Mouse (Mus musculus): ENCODE measurements around the gene Mindy4. TPM values are rescaled to one million over a fixed set of nuclear protein-coding genes. Genes with fewer than 3 reads are reported as not detected.

Mindy4 gene
- total and polyA plus RNA-seq, 3 experiments: not detected

DNA sequence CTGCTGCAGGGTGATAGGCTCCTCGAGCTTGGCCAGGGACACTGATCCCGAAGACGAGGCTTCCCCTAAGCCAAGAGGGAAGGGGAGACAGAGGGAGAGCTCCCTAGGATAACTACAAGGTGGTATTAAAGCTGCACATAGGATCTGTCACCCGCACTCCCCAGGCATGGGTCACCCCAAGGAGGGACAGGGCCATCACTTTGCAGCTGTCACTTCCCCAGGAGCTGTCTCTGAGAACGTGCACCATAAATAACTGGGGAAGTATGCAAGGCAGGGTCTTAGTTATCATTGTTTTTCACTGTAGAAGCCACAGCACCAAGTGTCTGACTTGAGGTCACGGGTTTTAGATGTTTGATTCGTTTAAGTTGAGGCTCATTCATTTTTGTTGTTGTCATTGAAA lies 78.5 kb downstream of the Mindy4 start:
- H3K4me2 ChIP-seq (ENCODE audit: insufficient read depth, low read depth, poor library complexity, severe bottlenecking): no peak overlapping the region
- no peak overlapping the region for H3K4me3 ChIP-seq (replicated peaks in 1 of 3; ENCODE audit: low read depth in 2 of 3, low read length in 2 of 3, poor library complexity in 1 of 3)
- peaks cover 36% of the 10 kb centered on the region for H3K27me3 ChIP-seq (replicated peaks)
- no peak overlapping the region for H3K27ac ChIP-seq (ENCODE audit: insufficient read depth, low read depth)
- peaks cover 4% of the 10 kb centered on the region for H3K9me3 ChIP-seq (replicated peaks; ENCODE audit: low read length)
- DNase-seq (ENCODE audit: extremely low read depth): no peak
- dilution Hi-C loops (cut with MboI; ENCODE audit: extremely low pct_ligation_motif_present, extremely low pct_unique_long_range_greater_than_20kb, low sequenced_read_pairs): no loop called here
- peaks cover 0 to 18% of the 10 kb centered on the region in 2 experiments; a peak in 2 of 4 replicates for H3K4me1 ChIP-seq (ENCODE audit: control insufficient read depth in 1 of 2, insufficient read depth in 2 of 2)
- in situ Hi-C loops (cut with MboI; ENCODE audit: low pct_ligation_motif_present, low pct_unique_long_range_greater_than_20kb, low sequenced_read_pairs): no loop called here
- TF ChIP-seq MYC (IDR thresholded peaks at IDR 0.05; ENCODE audit: low read depth, low read length) (no peak), POLR2AphosphoS2 (IDR thresholded peaks at IDR 0.05; ENCODE audit: low read depth, low read length) (no peak), USF1 (IDR thresholded peaks at IDR 0.05; ENCODE audit: low read depth, low read length) (no peak), MAX (IDR thresholded peaks at IDR 0.05; ENCODE audit: low read length) (no peak), TCF12 (IDR thresholded peaks at IDR 0.05; ENCODE audit: low read depth, low read length) (no peak), CHD2 (IDR thresholded peaks at IDR 0.05; ENCODE audit: low read length) (no peak), NELFE (IDR thresholded peaks at IDR 0.05; ENCODE audit: low read depth, low read length) (no peak), ELF1 (IDR thresholded peaks at IDR 0.05; ENCODE audit: low read depth, low read length) (no peak), JUN (IDR thresholded peaks at IDR 0.05; ENCODE audit: insufficient read depth, low read depth, low read length) (no peak), ZKSCAN1 (IDR thresholded peaks at IDR 0.05; ENCODE audit: borderline replicate concordance, low read depth, low read length) (no peak), USF2 (conservative IDR thresholded peaks at IDR 0.05; ENCODE audit: low read depth, low read length) (no peak), MAFK (IDR thresholded peaks at IDR 0.05; ENCODE audit: insufficient replicate concordance, low read length) (no peak), POLR2A (IDR thresholded peaks at IDR 0.05; ENCODE audit: low read depth, low read length) (no peak), RAD21 (IDR thresholded peaks at IDR 0.05; ENCODE audit: low read depth, low read length) (no peak), SMC3 (IDR thresholded peaks at IDR 0.05; ENCODE audit: low read depth, low read length) (no peak), PAX5 (IDR thresholded peaks at IDR 0.05; ENCODE audit: low read length) (no peak), ZNF384 (IDR thresholded peaks at IDR 0.05; ENCODE audit: low read depth, low read length) (no peak)
- no peak overlapping the region for H3K9ac ChIP-seq (ENCODE audit: insufficient read depth, low read depth)
- H3K36me3 ChIP-seq (replicated peaks in 1 of 2; ENCODE audit: control insufficient read depth in 1 of 2, insufficient read depth in 1 of 2, low read length in 1 of 2): no peaks in the 10 kb centered on the region
- no peaks in the 10 kb centered on the region for H3K79me2 ChIP-seq (replicated peaks; ENCODE audit: control insufficient read depth, extremely low read depth, insufficient read depth, poor library complexity, severe bottlenecking)

- H3K27me3 ChIP-seq (replicated peaks): peaks cover 38% of the 10 kb centered on the region
- dilution Hi-C loops (cut with MboI; ENCODE audit: extremely low pct_ligation_motif_present, extremely low pct_unique_long_range_greater_than_20kb, low sequenced_read_pairs): no loop called here
- no peak overlapping the region for H3K4me2 ChIP-seq (ENCODE audit: insufficient read depth, low read depth, poor library complexity, severe bottlenecking)
- no peak for DNase-seq (ENCODE audit: extremely low read depth)
- no peak for TF ChIP-seq SMC3 (IDR thresholded peaks at IDR 0.05; ENCODE audit: low read depth, low read length)
- no peak for TF ChIP-seq TCF12 (IDR thresholded peaks at IDR 0.05; ENCODE audit: low read depth, low read length)
- no peak for TF ChIP-seq GABPA (IDR thresholded peaks at IDR 0.05; ENCODE audit: insufficient replicate concordance, low read depth, low read length)
- TF ChIP-seq USF2 (conservative IDR thresholded peaks at IDR 0.05; ENCODE audit: low read depth, low read length): no peak
- no peak for TF ChIP-seq HCFC1 (IDR thresholded peaks at IDR 0.05; ENCODE audit: low read depth, low read length)
- no peak for TF ChIP-seq JUN (IDR thresholded peaks at IDR 0.05; ENCODE audit: insufficient read depth, low read depth, low read length)
- TF ChIP-seq POLR2AphosphoS2 (IDR thresholded peaks at IDR 0.05; ENCODE audit: low read depth, low read length): no peak
- no peak for TF ChIP-seq KAT2A (IDR thresholded peaks at IDR 0.05; ENCODE audit: insufficient replicate concordance, low read length)
- peaks cover 4% of the 10 kb centered on the region for H3K9me3 ChIP-seq (replicated peaks; ENCODE audit: low read length)
- in situ Hi-C loops (cut with MboI; ENCODE audit: low pct_ligation_motif_present, low pct_unique_long_range_greater_than_20kb, low sequenced_read_pairs): no loop called here
- H3K36me3 ChIP-seq (replicated peaks in 1 of 2; ENCODE audit: control insufficient read depth in 1 of 2, insufficient read depth in 1 of 2, low read length in 1 of 2): no peaks in the 10 kb centered on the region
- no peak overlapping the region for H3K27ac ChIP-seq (ENCODE audit: insufficient read depth, low read depth)
- H3K79me2 ChIP-seq (replicated peaks; ENCODE audit: control insufficient read depth, extremely low read depth, insufficient read depth, poor library complexity, severe bottlenecking): no peaks in the 10 kb centered on the region
- H3K4me1 ChIP-seq (ENCODE audit: control insufficient read depth in 1 of 2, insufficient read depth in 2 of 2): peaks cover 0 to 14% of the 10 kb centered on the region in 2 experiments; a peak in 2 of 4 replicates
- no peak overlapping the region for H3K4me3 ChIP-seq (replicated peaks in 1 of 3; ENCODE audit: low read depth in 2 of 3, low read length in 2 of 3, poor library complexity in 1 of 3)
- H3K9ac ChIP-seq (ENCODE audit: insufficient read depth, low read depth): no peak overlapping the region
Measured at GRCm38 (mm10) chr6:55282348-55282747, 79.2 kb downstream of the Mindy4 start.
